Mouse (Mus musculus) liver, embryonic 14.5 days (tissue): ENCODE data around the gene Pcgf2.

Source experiments
- CTCF ChIP-seq: IDR thresholded peaks from 2 replicates; pipeline ENCODE4 v1.5.1; 2016; ENCODE audit warnings: antibody characterized with exemption, low read depth, control low read depth
- EP300 ChIP-seq: IDR thresholded peaks from 2 replicates; pipeline ENCODE4 v1.6.1; 2016; ENCODE audit warnings: antibody characterized with exemption, low read depth

- TF ChIP-seq CTCF (no peak), EP300 (no peak; the same call in 1 of the 2 replicates)
Observed at GRCm38 (mm10) chr11:97703039-97703826, 2.9 kb upstream of the Pcgf2 start, which contains the start of gene Psmb3.
